Mouse (Mus musculus) erythroblast, embryonic 14.5 days (primary cell): ENCODE measurements around the gene Cxadr. TPM values are rescaled to one million over a fixed set of nuclear protein-coding genes. Genes with fewer than 3 reads are reported as not detected.

ENCODE experiments used
- H3K27me3 ChIP-seq: 2 replicates; pipeline ENCODE4 v1.6.1; 2012; ENCODE audit warnings: inconsistent platforms; ENCODE audit not compliant: control insufficient read depth
- H3K36me3 ChIP-seq: 2 replicates; pipeline ENCODE4 v1.6.1; 2012; ENCODE audit warnings: mild to moderate bottlenecking, inconsistent platforms; ENCODE audit not compliant: control insufficient read depth
- H3K4me1 ChIP-seq: 2 replicates; pipeline ENCODE4 v1.6.1; 2012; ENCODE audit warnings: inconsistent platforms; ENCODE audit not compliant: control insufficient read depth
- H3K4me3 ChIP-seq: replicated peaks from 2 replicates; pipeline ENCODE3; 2012; ENCODE audit warnings: moderate library complexity, mild to moderate bottlenecking, inconsistent platforms
- H3K9me3 ChIP-seq: 2 replicates; pipeline ENCODE4 v1.6.1; 2012; ENCODE audit warnings: low read length, inconsistent platforms, mixed read lengths; ENCODE audit not compliant: control insufficient read depth
- GATA1 ChIP-seq: IDR thresholded peaks from 2 replicates; pipeline ENCODE4 v1.6.1; 2012; ENCODE audit warnings: low read length, inconsistent platforms, mixed read lengths
- TAL1 ChIP-seq: IDR thresholded peaks from 3 replicates; pipeline ENCODE4 v1.6.1; 2012; ENCODE audit warnings: low read length, inconsistent platforms, mixed read lengths
- polyA plus RNA-seq: library from polyadenylated mRNA; stranded (reverse); fragments of >175 nt; gene quantifications from 2 replicates; pipeline ENCODE4 v1.2.3, GENCODE M21; 2012

Cxadr gene
- polyA plus RNA-seq, 1 experiment = not detected

- Histone ChIP-seq H3K27me3 (no peaks in the 10 kb centered on the region), H3K36me3 (peaks cover 16% of the 10 kb centered on the region), H3K4me1 (peaks cover 20% of the 10 kb centered on the region), H3K4me3 (peak overlapping the region; percentile 93), H3K9me3 (no peaks in the 10 kb centered on the region)
- TF ChIP-seq TAL1 (no peak), GATA1 (no peak)
Measured at GRCm38 (mm10) chr16:78375821-78376691, 74.8 kb downstream of the Cxadr start.

GRCm38 (mm10) chr16:78376745-78377570 lies 75.7 kb downstream of the Cxadr start, which contains the start of gene Btg3:
TSS of gene Btg3 (minus strand) at chr16:78377192.
- H3K9me3 ChIP-seq = no peaks in the 10 kb centered on the region
- H3K4me1 ChIP-seq = peaks cover 20% of the 10 kb centered on the region
- no peaks in the 10 kb centered on the region for H3K27me3 ChIP-seq
- H3K36me3 ChIP-seq = peaks cover 11% of the 10 kb centered on the region
- H3K4me3 ChIP-seq = peak within 1 kb of the TSS; percentile 93
- TF ChIP-seq TAL1 (no peak), GATA1 (no peak)

DNA sequence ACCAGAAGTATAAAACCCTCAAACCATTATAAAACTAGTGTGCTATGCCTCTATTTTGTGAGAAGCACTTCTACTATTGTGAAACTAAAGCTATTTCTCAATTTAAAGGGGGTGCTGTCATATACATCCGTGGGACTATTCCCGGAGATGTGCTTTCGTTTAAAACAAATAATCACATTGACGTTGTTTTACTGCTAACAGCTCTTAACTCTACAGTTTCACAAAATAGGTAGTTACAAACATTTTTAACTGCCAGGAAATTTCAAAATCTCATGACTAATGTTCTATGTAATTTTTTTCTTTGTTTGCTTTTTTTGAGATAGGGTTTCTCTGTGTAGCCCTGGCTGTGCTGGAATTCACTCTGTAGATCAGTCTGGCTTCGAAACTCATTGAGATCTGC lies 77.2 kb downstream of the Cxadr start:
- no peaks in the 10 kb centered on the region for H3K9me3 ChIP-seq
- H3K4me1 ChIP-seq = peaks cover 20% of the 10 kb centered on the region
- no peaks in the 10 kb centered on the region for H3K27me3 ChIP-seq
- H3K4me3 ChIP-seq = no peak overlapping the region
- no peak for TF ChIP-seq GATA1
- no peaks in the 10 kb centered on the region for H3K36me3 ChIP-seq

DNA sequence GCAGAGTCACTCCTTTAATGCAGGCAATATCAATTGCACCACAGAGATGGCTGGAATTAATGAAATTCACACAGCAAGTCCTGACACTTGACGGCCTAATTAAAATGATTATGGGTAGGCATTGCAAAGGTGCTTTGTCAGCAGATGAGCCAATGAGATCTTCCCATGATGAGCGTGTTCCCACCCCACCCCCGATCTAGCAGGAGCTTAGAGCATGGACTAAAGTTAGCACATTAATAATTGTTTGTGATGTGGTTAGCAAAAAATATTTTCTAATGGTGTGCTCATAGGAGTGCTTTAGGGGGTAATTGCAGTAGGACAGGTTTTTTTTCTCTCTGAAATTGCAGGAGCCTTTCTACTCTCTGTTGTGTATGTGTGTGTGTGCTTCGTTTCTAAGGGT lies 87.8 kb downstream of the Cxadr start:
- Histone ChIP-seq H3K4me3 (no peak overlapping the region), H3K36me3 (no peaks in the 10 kb centered on the region), H3K9me3 (no peaks in the 10 kb centered on the region), H3K4me1 (no peaks in the 10 kb centered on the region), H3K27me3 (no peaks in the 10 kb centered on the region)
- TF ChIP-seq GATA1 = no peak
- TF ChIP-seq TAL1 = no peak

- Histone ChIP-seq H3K9me3 (no peaks in the 10 kb centered on the region), H3K4me3 (no peak overlapping the region), H3K27me3 (no peaks in the 10 kb centered on the region), H3K4me1 (no peaks in the 10 kb centered on the region), H3K36me3 (no peaks in the 10 kb centered on the region)
- no peak for TF ChIP-seq TAL1
- TF ChIP-seq GATA1 = no peak
Measured at GRCm38 (mm10) chr16:78389986-78390385, 88.7 kb downstream of the Cxadr start.

- H3K4me1 ChIP-seq = no peaks in the 10 kb centered on the region
- no peaks in the 10 kb centered on the region for H3K36me3 ChIP-seq
- H3K4me3 ChIP-seq = no peak overlapping the region
- no peaks in the 10 kb centered on the region for H3K27me3 ChIP-seq
- H3K9me3 ChIP-seq = no peaks in the 10 kb centered on the region
- TF ChIP-seq GATA1 (no peak), TAL1 (no peak)
Measured at GRCm38 (mm10) chr16:78391354-78391753, 90.1 kb downstream of the Cxadr start.

DNA sequence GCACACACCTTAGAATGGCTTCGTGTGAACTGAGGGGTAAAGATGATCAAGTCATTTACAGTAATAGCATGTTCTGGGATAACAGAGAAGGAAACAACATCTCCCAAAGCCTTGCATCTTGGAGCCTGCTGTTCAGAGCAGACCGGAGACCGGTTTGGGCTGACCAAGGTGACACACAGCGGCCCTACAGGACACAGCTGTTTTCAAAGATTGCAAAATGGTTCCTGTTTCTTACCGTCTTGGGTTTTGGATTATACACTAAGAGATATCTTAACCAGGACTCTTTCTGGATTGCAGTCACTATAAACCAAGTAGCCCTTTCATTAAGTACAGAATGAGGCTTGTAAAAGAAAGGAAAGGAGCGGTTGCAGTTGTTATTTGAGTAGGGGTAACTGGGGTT lies 97.4 kb downstream of the Cxadr start:
- no peak overlapping the region for H3K4me3 ChIP-seq
- TF ChIP-seq TAL1 = no peak
- H3K4me1 ChIP-seq = no peaks in the 10 kb centered on the region
- H3K9me3 ChIP-seq = no peaks in the 10 kb centered on the region
- H3K36me3 ChIP-seq = no peaks in the 10 kb centered on the region
- no peaks in the 10 kb centered on the region for H3K27me3 ChIP-seq

DNA sequence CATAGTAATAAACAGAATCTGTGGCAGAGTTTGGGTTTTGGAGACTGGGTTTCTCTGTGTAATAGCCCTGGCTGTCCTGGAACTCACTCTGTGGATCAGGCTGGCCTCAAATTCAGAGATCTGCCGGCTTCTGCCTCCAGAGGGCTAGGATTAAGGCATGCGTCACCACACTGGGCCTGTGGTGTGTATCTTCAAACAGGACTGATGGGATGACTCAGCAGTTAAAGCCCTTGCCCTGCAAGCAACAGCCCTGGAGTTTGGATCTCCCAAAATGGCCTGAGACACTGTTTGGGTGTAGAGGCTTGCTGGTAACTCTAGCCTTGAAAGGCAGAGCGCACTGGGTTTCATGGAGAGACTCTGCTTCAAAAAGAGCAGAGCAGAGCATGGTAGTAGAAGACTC lies 98.1 kb downstream of the Cxadr start:
- no peak overlapping the region for H3K4me3 ChIP-seq
- H3K4me1 ChIP-seq = no peaks in the 10 kb centered on the region
- H3K9me3 ChIP-seq = no peaks in the 10 kb centered on the region
- no peaks in the 10 kb centered on the region for H3K36me3 ChIP-seq
- no peak for TF ChIP-seq GATA1
- no peak for TF ChIP-seq TAL1
- H3K27me3 ChIP-seq = no peaks in the 10 kb centered on the region

GRCm38 (mm10) chr16:78402316-78402715 lies 101.0 kb downstream of the Cxadr start:
- H3K9me3 ChIP-seq = no peaks in the 10 kb centered on the region
- H3K4me3 ChIP-seq = no peak overlapping the region
- H3K27me3 ChIP-seq = no peaks in the 10 kb centered on the region
- no peak for TF ChIP-seq TAL1
- no peak for TF ChIP-seq GATA1
- H3K36me3 ChIP-seq = no peaks in the 10 kb centered on the region
- no peaks in the 10 kb centered on the region for H3K4me1 ChIP-seq
